Mouse (Mus musculus): ENCODE results near the gene Olfr313. TPM values are rescaled to one million over a fixed set of nuclear protein-coding genes. Genes with fewer than 3 reads are reported as not detected.
A peak's percentile ranks its signal among the peaks of the same experiment; 100 is the strongest.
"Not testable (repeated sequence)": the region's sequence is repeated elsewhere in the genome, so short reads cannot be mapped to it uniquely, and the experiment has no call there.

Olfr313 gene
- not detected for polyA plus RNA-seq (2017; shearing (Covaris generic))

GRCm38 (mm10) chr11:58814700-58815099 lies at the start of gene Olfr313:
Gene Olfr313 (plus strand): TSS chr11:58815000.
- not testable (repeated sequence) for ATAC-seq

GRCm38 (mm10) chr11:58772888-58773287 lies 41.9 kb upstream of the Olfr313 start, which contains the start of gene Olfr315:
Gene Olfr315 (plus strand): TSS chr11:58773188.
- ATAC-seq: no peak

- no peak for ATAC-seq
Measured at GRCm38 (mm10) chr11:58782480-58783089, 32.2 kb upstream of the Olfr313 start, which contains the start of gene Olfr314. Gene Olfr314 (plus strand): TSS chr11:58782952.

- ATAC-seq: no peak
Measured at GRCm38 (mm10) chr11:58784182-58784581, 30.6 kb upstream of the Olfr313 start.

GRCm38 (mm10) chr11:58787651-58788050 lies 27.1 kb upstream of the Olfr313 start:
- no peak for ATAC-seq

- no peak for ATAC-seq
Measured at GRCm38 (mm10) chr11:58788346-58788745, 26.5 kb upstream of the Olfr313 start.

GRCm38 (mm10) chr11:58789532-58789931 lies 25.3 kb upstream of the Olfr313 start:
- ATAC-seq: no peak

- no peak for ATAC-seq
Measured at GRCm38 (mm10) chr11:58790053-58790452, 24.7 kb upstream of the Olfr313 start.

GRCm38 (mm10) chr11:58790646-58791045 lies 24.2 kb upstream of the Olfr313 start:
- ATAC-seq: no peak

GRCm38 (mm10) chr11:58795856-58796255 lies 18.9 kb upstream of the Olfr313 start:
- ATAC-seq: no peak

- ATAC-seq: no peak
Measured at GRCm38 (mm10) chr11:58796850-58797249, 17.9 kb upstream of the Olfr313 start.

GRCm38 (mm10) chr11:58799747-58800146 lies 15.1 kb upstream of the Olfr313 start:
- ATAC-seq: no peak

GRCm38 (mm10) chr11:58801558-58802228 lies 13.1 kb upstream of the Olfr313 start, which contains the start of gene Fam183b:
Gene Fam183b (minus strand): TSS chr11:58801960.
- ATAC-seq: no peak

- ATAC-seq: no peak
Measured at GRCm38 (mm10) chr11:58803871-58804270, 10.9 kb upstream of the Olfr313 start.

GRCm38 (mm10) chr11:58804393-58804792 lies 10.4 kb upstream of the Olfr313 start:
- ATAC-seq: no peak

GRCm38 (mm10) chr11:58812001-58812400 lies 2.8 kb upstream of the Olfr313 start:
- no peak for ATAC-seq

GRCm38 (mm10) chr11:58815676-58816075 lies 876 bp downstream of the Olfr313 start:
- no peak for ATAC-seq

- not testable (repeated sequence) for ATAC-seq
Measured at GRCm38 (mm10) chr11:58828937-58829336, 14.1 kb downstream of the Olfr313 start, which contains the start of gene Olfr312. Gene Olfr312 (plus strand): TSS chr11:58829237.

GRCm38 (mm10) chr11:58829764-58830163 lies 15.0 kb downstream of the Olfr313 start:
- no peak for ATAC-seq

GRCm38 (mm10) chr11:58832541-58832940 lies 17.7 kb downstream of the Olfr313 start:
- ATAC-seq: not testable (repeated sequence)

- ATAC-seq: not testable (repeated sequence)
Measured at GRCm38 (mm10) chr11:58838951-58839350, 24.2 kb downstream of the Olfr313 start, which contains the start of gene Olfr311. Gene Olfr311 (plus strand): TSS chr11:58839251.

GRCm38 (mm10) chr11:58846919-58847461 lies 32.2 kb downstream of the Olfr313 start, which contains the start of gene Gm12258:
Gene Gm12258 (plus strand): TSS chr11:58847158.
- peak; percentile 100 for ATAC-seq

GRCm38 (mm10) chr11:58847636-58848035 lies 32.8 kb downstream of the Olfr313 start:
- no peak for ATAC-seq

Data from activated CD4-positive, CD25-positive, alpha-beta regulatory T cell, adult 4 months (primary cell).